Mouse (Mus musculus): ENCODE results near the gene Cnksr3. TPM values are rescaled to one million over a fixed set of nuclear protein-coding genes. Genes with fewer than 3 reads are reported as not detected.

Cnksr3 gene
- polyA plus RNA-seq, 1 experiment from 2014 or later = 7.4 TPM

- H3K27me3 ChIP-seq (ENCODE audit: control insufficient read depth, insufficient read depth, low read length) = no peaks in the 10 kb centered on the region
- no peak overlapping the region for H3K27ac ChIP-seq (ENCODE audit: low read depth, low read length)
- DNase-seq (ENCODE audit: low spot score, missing footprints) = no peak
- H3K4me3 ChIP-seq (ENCODE audit: low read depth, low read length) = no peak overlapping the region
- H3K9ac ChIP-seq (ENCODE audit: low read length) = no peak overlapping the region
- H3K36me3 ChIP-seq (ENCODE audit: control insufficient read depth, insufficient read depth, low read length) = no peaks in the 10 kb centered on the region; the same call in 1 of the 2 replicates
- no peaks in the 10 kb centered on the region for H3K4me1 ChIP-seq (ENCODE audit: control insufficient read depth, insufficient read depth, low read length)
- H3K4me2 ChIP-seq = no peak overlapping the region
- WGBS = 82% methylated on average over 4 of the region's 4 CpGs
- no peak for ATAC-seq (ENCODE audit: low FRiP score)
- H3K9me3 ChIP-seq (ENCODE audit: control insufficient read depth, low read length) = no peaks in the 10 kb centered on the region
Observed at GRCm38 (mm10) chr10:7122294-7122693, 89.7 kb downstream of the Cnksr3 start.

- Histone ChIP-seq H3K36me3 (ENCODE audit: control insufficient read depth, insufficient read depth, low read length) (no peaks in the 10 kb centered on the region; the same call in 1 of the 2 replicates), H3K4me2 (no peak overlapping the region), H3K4me1 (ENCODE audit: control insufficient read depth, insufficient read depth, low read length) (no peaks in the 10 kb centered on the region), H3K27me3 (ENCODE audit: control insufficient read depth, insufficient read depth, low read length) (no peaks in the 10 kb centered on the region), H3K9me3 (ENCODE audit: control insufficient read depth, low read length) (no peaks in the 10 kb centered on the region), H3K4me3 (ENCODE audit: low read depth, low read length) (no peak overlapping the region), H3K9ac (ENCODE audit: low read length) (no peak overlapping the region), H3K27ac (ENCODE audit: low read depth, low read length) (no peak overlapping the region)
- ATAC-seq (ENCODE audit: low FRiP score) (no peak), DNase-seq (ENCODE audit: low spot score, missing footprints) (no peak)
- 95% methylated on average over 13 of the region's 13 CpGs for WGBS
Observed at GRCm38 (mm10) chr10:7120206-7120605, 91.8 kb downstream of the Cnksr3 start.

- Histone ChIP-seq H3K4me3 (ENCODE audit: low read depth, low read length) (no peak overlapping the region), H3K4me2 (no peak overlapping the region), H3K9me3 (ENCODE audit: control insufficient read depth, low read length) (no peaks in the 10 kb centered on the region), H3K27me3 (ENCODE audit: control insufficient read depth, insufficient read depth, low read length) (no peaks in the 10 kb centered on the region), H3K4me1 (ENCODE audit: control insufficient read depth, insufficient read depth, low read length) (no peaks in the 10 kb centered on the region), H3K9ac (ENCODE audit: low read length) (no peak overlapping the region), H3K27ac (ENCODE audit: low read depth, low read length) (no peak overlapping the region), H3K36me3 (ENCODE audit: control insufficient read depth, insufficient read depth, low read length) (no peaks in the 10 kb centered on the region; the same call in 1 of the 2 replicates)
- DNase-seq (ENCODE audit: low spot score, missing footprints) = no peak
- WGBS = 90% methylated on average over 10 of the region's 10 CpGs
- ATAC-seq (ENCODE audit: low FRiP score) = no peak
Observed at GRCm38 (mm10) chr10:7118258-7119077, 93.6 kb downstream of the Cnksr3 start.

- DNase-seq (ENCODE audit: low spot score, missing footprints) = no peak
- H3K36me3 ChIP-seq (ENCODE audit: control insufficient read depth, insufficient read depth, low read length) = no peaks in the 10 kb centered on the region; the same call in 1 of the 2 replicates
- no peak for ATAC-seq (ENCODE audit: low FRiP score)
- H3K9me3 ChIP-seq (ENCODE audit: control insufficient read depth, low read length) = no peaks in the 10 kb centered on the region
- no peak overlapping the region for H3K9ac ChIP-seq (ENCODE audit: low read length)
- no peak overlapping the region for H3K27ac ChIP-seq (ENCODE audit: low read depth, low read length)
- no peaks in the 10 kb centered on the region for H3K27me3 ChIP-seq (ENCODE audit: control insufficient read depth, insufficient read depth, low read length)
- H3K4me3 ChIP-seq (ENCODE audit: low read depth, low read length) = no peak overlapping the region
- no peaks in the 10 kb centered on the region for H3K4me1 ChIP-seq (ENCODE audit: control insufficient read depth, insufficient read depth, low read length)
- 85% methylated on average over 7 of the region's 7 CpGs for WGBS
- no peak overlapping the region for H3K4me2 ChIP-seq
Observed at GRCm38 (mm10) chr10:7117785-7118184, 94.3 kb downstream of the Cnksr3 start.

GRCm38 (mm10) chr10:7114796-7115195 lies 97.2 kb downstream of the Cnksr3 start:
- H3K9me3 ChIP-seq (ENCODE audit: control insufficient read depth, low read length) = no peaks in the 10 kb centered on the region
- no peaks in the 10 kb centered on the region for H3K36me3 ChIP-seq (ENCODE audit: control insufficient read depth, insufficient read depth, low read length)
- H3K4me1 ChIP-seq (ENCODE audit: control insufficient read depth, insufficient read depth, low read length) = no peaks in the 10 kb centered on the region
- H3K4me2 ChIP-seq = no peak overlapping the region
- H3K27me3 ChIP-seq (ENCODE audit: control insufficient read depth, insufficient read depth, low read length) = no peaks in the 10 kb centered on the region
- 91% methylated on average over 5 of the region's 5 CpGs for WGBS
- no peak for DNase-seq (ENCODE audit: low spot score, missing footprints)
- H3K9ac ChIP-seq (ENCODE audit: low read length) = no peak overlapping the region
- ATAC-seq (ENCODE audit: low FRiP score) = no peak
- H3K4me3 ChIP-seq (ENCODE audit: low read depth, low read length) = no peak overlapping the region
- H3K27ac ChIP-seq (ENCODE audit: low read depth, low read length) = no peak overlapping the region

GRCm38 (mm10) chr10:7113747-7114146 lies 98.3 kb downstream of the Cnksr3 start:
- H3K36me3 ChIP-seq (ENCODE audit: control insufficient read depth, insufficient read depth, low read length) = no peaks in the 10 kb centered on the region
- ATAC-seq (ENCODE audit: low FRiP score) (no peak), DNase-seq (ENCODE audit: low spot score, missing footprints) (no peak)
- H3K4me3 ChIP-seq (ENCODE audit: low read depth, low read length) = no peak overlapping the region
- H3K9me3 ChIP-seq (ENCODE audit: control insufficient read depth, low read length) = no peaks in the 10 kb centered on the region
- no peak overlapping the region for H3K4me2 ChIP-seq
- no peaks in the 10 kb centered on the region for H3K27me3 ChIP-seq (ENCODE audit: control insufficient read depth, insufficient read depth, low read length)
- no peaks in the 10 kb centered on the region for H3K4me1 ChIP-seq (ENCODE audit: control insufficient read depth, insufficient read depth, low read length)
- no peak overlapping the region for H3K9ac ChIP-seq (ENCODE audit: low read length)
- 88% methylated on average over 4 of the region's 4 CpGs for WGBS
- no peak overlapping the region for H3K27ac ChIP-seq (ENCODE audit: low read depth, low read length)

GRCm38 (mm10) chr10:7113144-7113543 lies 98.9 kb downstream of the Cnksr3 start:
- 96% methylated on average over 1 of the region's 1 CpGs for WGBS
- Histone ChIP-seq H3K9me3 (ENCODE audit: control insufficient read depth, low read length) (no peaks in the 10 kb centered on the region), H3K4me1 (ENCODE audit: control insufficient read depth, insufficient read depth, low read length) (no peaks in the 10 kb centered on the region), H3K4me3 (ENCODE audit: low read depth, low read length) (no peak overlapping the region), H3K27me3 (ENCODE audit: control insufficient read depth, insufficient read depth, low read length) (no peaks in the 10 kb centered on the region), H3K9ac (ENCODE audit: low read length) (no peak overlapping the region), H3K27ac (ENCODE audit: low read depth, low read length) (no peak overlapping the region), H3K4me2 (no peak overlapping the region), H3K36me3 (ENCODE audit: control insufficient read depth, insufficient read depth, low read length) (no peaks in the 10 kb centered on the region)
- no peak for DNase-seq (ENCODE audit: low spot score, missing footprints)
- no peak for ATAC-seq (ENCODE audit: low FRiP score)

- no peaks in the 10 kb centered on the region for H3K36me3 ChIP-seq (ENCODE audit: control insufficient read depth, insufficient read depth, low read length)
- no peaks in the 10 kb centered on the region for H3K27me3 ChIP-seq (ENCODE audit: control insufficient read depth, insufficient read depth, low read length)
- no peak for DNase-seq (ENCODE audit: low spot score, missing footprints)
- no peaks in the 10 kb centered on the region for H3K9me3 ChIP-seq (ENCODE audit: control insufficient read depth, low read length)
- ATAC-seq (ENCODE audit: low FRiP score) = no peak
- WGBS = 88% methylated on average over 6 of the region's 6 CpGs
- H3K27ac ChIP-seq (ENCODE audit: low read depth, low read length) = no peak overlapping the region
- no peak overlapping the region for H3K9ac ChIP-seq (ENCODE audit: low read length)
- H3K4me3 ChIP-seq (ENCODE audit: low read depth, low read length) = no peak overlapping the region
- no peak overlapping the region for H3K4me2 ChIP-seq
- H3K4me1 ChIP-seq (ENCODE audit: control insufficient read depth, insufficient read depth, low read length) = no peaks in the 10 kb centered on the region
Observed at GRCm38 (mm10) chr10:7111462-7112000, 100.5 kb downstream of the Cnksr3 start.

GRCm38 (mm10) chr10:7103872-7104271 lies 108.2 kb downstream of the Cnksr3 start:
- Histone ChIP-seq H3K36me3 (ENCODE audit: control insufficient read depth, insufficient read depth, low read length) (no peaks in the 10 kb centered on the region), H3K4me3 (ENCODE audit: low read depth, low read length) (no peak overlapping the region), H3K9ac (ENCODE audit: low read length) (no peak overlapping the region), H3K4me2 (no peak overlapping the region), H3K9me3 (ENCODE audit: control insufficient read depth, low read length) (no peaks in the 10 kb centered on the region), H3K27ac (ENCODE audit: low read depth, low read length) (no peak overlapping the region), H3K27me3 (ENCODE audit: control insufficient read depth, insufficient read depth, low read length) (no peaks in the 10 kb centered on the region), H3K4me1 (ENCODE audit: control insufficient read depth, insufficient read depth, low read length) (no peaks in the 10 kb centered on the region)
- ATAC-seq (ENCODE audit: low FRiP score) (no peak), DNase-seq (ENCODE audit: low spot score, missing footprints) (no peak)
- 80% methylated on average over 1 of the region's 1 CpGs for WGBS
